Mouse (Mus musculus): ENCODE results near the gene Vegfa.

GRCm38 (mm10) chr17:46075551-46076259 is 43.5 kb upstream of the Vegfa start:
- no peak for TF ChIP-seq CTCF (IDR thresholded peaks at IDR 0.05; ENCODE audit: insufficient read depth, low read depth, low read length)
- TF ChIP-seq POLR2A (IDR thresholded peaks at IDR 0.05; ENCODE audit: insufficient read depth, low read depth, low read length) = no peak

Data from olfactory bulb, adult 2 months (tissue).